ENCODE assay signal across 31 mouse cellular contexts in the genomic region with DNA sequence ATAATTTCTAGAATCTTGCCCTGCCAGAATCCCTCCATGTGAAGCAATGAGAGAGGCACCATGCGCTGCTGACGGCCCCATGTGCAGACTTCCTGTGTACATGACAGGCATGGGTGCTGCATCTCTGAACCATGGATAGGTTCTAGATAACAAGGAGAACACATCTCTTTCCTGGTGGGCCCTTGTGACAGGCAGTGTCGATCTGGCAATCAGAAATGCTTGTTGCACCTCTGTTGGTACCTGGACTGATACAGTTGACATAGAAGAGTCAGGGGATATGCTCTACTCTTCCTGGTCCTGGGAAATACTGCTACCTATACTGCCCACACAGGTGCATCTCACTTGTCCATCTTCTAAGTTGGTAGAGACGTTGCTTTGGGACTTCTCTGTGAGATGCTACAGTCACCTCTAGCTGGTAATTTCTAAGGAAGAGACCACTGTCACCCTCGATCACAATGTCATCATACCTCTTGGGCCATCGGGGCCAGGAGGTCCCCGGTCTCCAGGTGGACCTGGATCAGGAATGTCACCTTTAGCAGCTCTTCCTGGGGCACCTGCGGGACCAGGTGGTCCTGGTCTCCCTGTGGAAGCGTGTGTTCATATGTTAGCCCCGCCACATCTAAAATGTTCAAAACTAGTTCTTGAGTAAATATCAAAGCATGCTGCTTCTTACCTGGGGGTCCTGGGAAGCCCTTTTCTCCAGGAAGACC.
"Had no signal": no experiment of that assay in that cellular context is flagged by ENCODE, and none has a peak within 500 bp of the region (broad histone marks: within the 10 kb centered on the region; RNA-seq: fewer than 3 reads in every experiment).

No protein-coding gene starts in this region.

- H3K4me1 ChIP-seq: liver, embryonic 12.5 days; liver, embryonic 13.5 days; liver, embryonic 15.5 days; lung, embryonic 15.5 days; megakaryocyte, embryonic 14.5 days; midbrain, embryonic 15.5 days had no signal

- H3K4me2 ChIP-seq: limb, embryonic 12.5 days; limb, embryonic 13.5 days; limb, embryonic 15.5 days; liver, embryonic 11.5 days; liver, embryonic 12.5 days; liver, embryonic 13.5 days; liver, embryonic 15.5 days; lung, embryonic 14.5 days; lung, embryonic 15.5 days; midbrain, embryonic 12.5 days; midbrain, embryonic 13.5 days; midbrain, embryonic 15.5 days; neural tube, embryonic 12.5 days had no signal

- H3K9me3 ChIP-seq: limb, embryonic 10.5 days; limb, embryonic 12.5 days; limb, embryonic 13.5 days; limb, embryonic 15.5 days; liver, embryonic 12.5 days; liver, embryonic 13.5 days; liver, embryonic 15.5 days; lung, embryonic 15.5 days; midbrain, embryonic 12.5 days; midbrain, embryonic 13.5 days; midbrain, embryonic 15.5 days; neural tube, embryonic 12.5 days had no signal

- H3K4me3 ChIP-seq: left cerebral cortex, adult 2 months; limb, embryonic 10.5 days; limb, embryonic 12.5 days; limb, embryonic 13.5 days; limb, embryonic 15.5 days; liver, embryonic 12.5 days; liver, embryonic 13.5 days; liver, embryonic 15.5 days; lung, embryonic 15.5 days; megakaryocyte, embryonic 14.5 days; midbrain, embryonic 12.5 days; midbrain, embryonic 13.5 days; midbrain, embryonic 15.5 days; myocyte; neural tube, embryonic 12.5 days had no signal

- DNase-seq: left cerebral cortex, postnatal 4 days; liver; liver, embryonic 13.5 days; liver, postnatal 0 days; lung, adult 18-20 months; lung, adult 2 months; lung, embryonic 14.5 days; lung, postnatal 10 days; lung, postnatal 14 days; lung, postnatal 36 days; lung, postnatal 4 days; midbrain, embryonic 14.5 days had no signal

- H3K36me3 ChIP-seq: limb, embryonic 10.5 days; limb, embryonic 12.5 days; limb, embryonic 13.5 days; limb, embryonic 15.5 days; liver, embryonic 12.5 days; liver, embryonic 13.5 days; liver, embryonic 15.5 days; lung, embryonic 15.5 days; midbrain, embryonic 12.5 days; midbrain, embryonic 13.5 days; midbrain, embryonic 15.5 days; neural tube, embryonic 12.5 days had no signal

- ATAC-seq: liver, embryonic 12.5 days; liver, postnatal 0 days; lung, postnatal 0 days; midbrain, embryonic 13.5 days; midbrain, embryonic 15.5 days; midbrain, embryonic 16.5 days had no signal

- H3K27me3 ChIP-seq: limb, embryonic 12.5 days; limb, embryonic 13.5 days; limb, embryonic 15.5 days; liver, embryonic 12.5 days; liver, embryonic 13.5 days; liver, embryonic 15.5 days; lung, embryonic 15.5 days; megakaryocyte, embryonic 14.5 days; midbrain, embryonic 12.5 days; midbrain, embryonic 13.5 days; midbrain, embryonic 15.5 days; neural tube, embryonic 12.5 days had no signal

- H3K9ac ChIP-seq: limb, embryonic 12.5 days; limb, embryonic 13.5 days; limb, embryonic 15.5 days; liver, embryonic 12.5 days; liver, embryonic 13.5 days; liver, embryonic 14.5 days; liver, embryonic 15.5 days; liver, postnatal 0 days; lung, embryonic 14.5 days; lung, embryonic 15.5 days; midbrain, embryonic 12.5 days; midbrain, embryonic 13.5 days; midbrain, embryonic 15.5 days; neural tube, embryonic 12.5 days had no signal

- H3K27ac ChIP-seq: left cerebral cortex, adult 2 months; limb, embryonic 10.5 days; limb, embryonic 12.5 days; limb, embryonic 13.5 days; limb, embryonic 15.5 days; liver, embryonic 12.5 days; liver, embryonic 13.5 days; liver, embryonic 14.5 days; liver, embryonic 15.5 days; lung, embryonic 15.5 days; macrophage; midbrain, embryonic 12.5 days; midbrain, embryonic 13.5 days; midbrain, embryonic 15.5 days; neural tube, embryonic 12.5 days had no signal
